Mouse (Mus musculus): ENCODE measurements around the gene Aqp5.

- TF ChIP-seq CTCF (IDR thresholded peaks at IDR 0.05; ENCODE audit: low read depth) (no peak), EP300 (optimal IDR thresholded peaks at IDR 0.05) (no peak)
Observed at GRCm38 (mm10) chr15:99589704-99590103, 878 bp upstream of the Aqp5 start.
